Mouse (Mus musculus): Measurements from ENCODE around the gene Med13l.

GRCm38 (mm10) chr5:118706009-118706408 lies 145.5 kb downstream of the Med13l start:
- TF ChIP-seq EP300 (IDR thresholded peaks at IDR 0.05; ENCODE audit: low read depth) = no peak
- TF ChIP-seq CTCF (IDR thresholded peaks at IDR 0.05; ENCODE audit: low read depth) = no peak
